Mouse (Mus musculus): ENCODE data around the gene Adgrd1. TPM values are rescaled to one million over a fixed set of nuclear protein-coding genes. Genes with fewer than 3 reads are reported as not detected.

Adgrd1 gene
- polyA plus RNA-seq (2012; rRNA removed) (2.0 and 2.2 TPM in 2 replicates), polyA plus RNA-seq (2014; fragmentation: Nextera tagmentation; extraction: Ambion mirVana) (1.0 and 1.9 TPM in 2 replicates)

GRCm38 (mm10) chr5:129096511-129096910, at the start of gene Adgrd1:
Gene Adgrd1 (plus strand): TSS chr5:129096750.
- no peak for ATAC-seq (ENCODE audit: low FRiP score, low read depth)
- Histone ChIP-seq H3K4me1 (ENCODE audit: control insufficient read depth, insufficient read depth, low read length) (no peaks in the 10 kb centered on the region), H3K27me3 (ENCODE audit: control insufficient read depth, insufficient read depth, low read length) (no peaks in the 10 kb centered on the region), H3K36me3 (ENCODE audit: control insufficient read depth, insufficient read depth, low read length) (no peaks in the 10 kb centered on the region), H3K4me2 (replicated peaks; ENCODE audit: low read depth, low read length, severe bottlenecking) (no peak within 1 kb of the TSS), H3K4me3 (replicated peaks; ENCODE audit: low read length) (no peak within 1 kb of the TSS), H3K9ac (ENCODE audit: low read depth, low read length, severe bottlenecking) (no peak within 1 kb of the TSS), H3K9me3 (ENCODE audit: control insufficient read depth, low read length) (no peaks in the 10 kb centered on the region), H3K27ac (replicated peaks; ENCODE audit: low read depth, low read length) (no peak within 1 kb of the TSS)
- peak; percentile 10 for DNase-seq (ENCODE audit: low spot score)
- 37% methylated on average over 6 of the region's 6 CpGs for WGBS
- TF ChIP-seq POLR2A (IDR thresholded peaks at IDR 0.05; ENCODE audit: borderline replicate concordance, extremely low read depth, insufficient read depth, insufficient read length), result no peak

GRCm38 (mm10) chr5:129049372-129049771, 47.2 kb upstream of the Adgrd1 start:
- no peaks in the 10 kb centered on the region for H3K36me3 ChIP-seq (ENCODE audit: control insufficient read depth, insufficient read depth, low read length)
- DNase-seq (ENCODE audit: low spot score) (no peak), ATAC-seq (ENCODE audit: low FRiP score, low read depth) (no peak)
- 71% methylated on average over 9 of the region's 9 CpGs for WGBS
- no peaks in the 10 kb centered on the region for H3K9me3 ChIP-seq (ENCODE audit: control insufficient read depth, low read length)
- no peaks in the 10 kb centered on the region for H3K27me3 ChIP-seq (ENCODE audit: control insufficient read depth, insufficient read depth, low read length)
- no peak overlapping the region for H3K4me3 ChIP-seq (replicated peaks; ENCODE audit: low read length)
- no peak overlapping the region for H3K4me2 ChIP-seq (replicated peaks; ENCODE audit: low read depth, low read length, severe bottlenecking)
- no peak overlapping the region for H3K27ac ChIP-seq (replicated peaks; ENCODE audit: low read depth, low read length)
- TF ChIP-seq POLR2A (IDR thresholded peaks at IDR 0.05; ENCODE audit: borderline replicate concordance, extremely low read depth, insufficient read depth, insufficient read length), result no peak
- H3K4me1 ChIP-seq (ENCODE audit: control insufficient read depth, insufficient read depth, low read length), result no peaks in the 10 kb centered on the region
- no peak overlapping the region for H3K9ac ChIP-seq (ENCODE audit: low read depth, low read length, severe bottlenecking)

GRCm38 (mm10) chr5:129051910-129052309, 44.6 kb upstream of the Adgrd1 start:
- no peaks in the 10 kb centered on the region for H3K36me3 ChIP-seq (ENCODE audit: control insufficient read depth, insufficient read depth, low read length)
- no peak for ATAC-seq (ENCODE audit: low FRiP score, low read depth)
- no peak for TF ChIP-seq POLR2A (IDR thresholded peaks at IDR 0.05; ENCODE audit: borderline replicate concordance, extremely low read depth, insufficient read depth, insufficient read length)
- H3K27me3 ChIP-seq (ENCODE audit: control insufficient read depth, insufficient read depth, low read length), result no peaks in the 10 kb centered on the region
- H3K9ac ChIP-seq (ENCODE audit: low read depth, low read length, severe bottlenecking), result no peak overlapping the region
- no peak overlapping the region for H3K4me3 ChIP-seq (replicated peaks; ENCODE audit: low read length)
- no peaks in the 10 kb centered on the region for H3K4me1 ChIP-seq (ENCODE audit: control insufficient read depth, insufficient read depth, low read length)
- H3K27ac ChIP-seq (replicated peaks; ENCODE audit: low read depth, low read length), result no peak overlapping the region
- DNase-seq (ENCODE audit: low spot score), result no peak
- WGBS, result 82% methylated on average over 3 of the region's 3 CpGs
- no peaks in the 10 kb centered on the region for H3K9me3 ChIP-seq (ENCODE audit: control insufficient read depth, low read length)
- H3K4me2 ChIP-seq (replicated peaks; ENCODE audit: low read depth, low read length, severe bottlenecking), result no peak overlapping the region

GRCm38 (mm10) chr5:129052636-129053355, 43.8 kb upstream of the Adgrd1 start:
- 40% methylated on average over 20 of the region's 20 CpGs for WGBS
- ATAC-seq (ENCODE audit: low FRiP score, low read depth) (no peak), DNase-seq (ENCODE audit: low spot score) (no peak)
- Histone ChIP-seq H3K4me2 (replicated peaks; ENCODE audit: low read depth, low read length, severe bottlenecking) (no peak overlapping the region), H3K4me3 (replicated peaks; ENCODE audit: low read length) (no peak overlapping the region), H3K27me3 (ENCODE audit: control insufficient read depth, insufficient read depth, low read length) (no peaks in the 10 kb centered on the region), H3K9ac (ENCODE audit: low read depth, low read length, severe bottlenecking) (no peak overlapping the region), H3K4me1 (ENCODE audit: control insufficient read depth, insufficient read depth, low read length) (no peaks in the 10 kb centered on the region), H3K27ac (replicated peaks; ENCODE audit: low read depth, low read length) (no peak overlapping the region), H3K36me3 (ENCODE audit: control insufficient read depth, insufficient read depth, low read length) (no peaks in the 10 kb centered on the region), H3K9me3 (ENCODE audit: control insufficient read depth, low read length) (no peaks in the 10 kb centered on the region)
- no peak for TF ChIP-seq POLR2A (IDR thresholded peaks at IDR 0.05; ENCODE audit: borderline replicate concordance, extremely low read depth, insufficient read depth, insufficient read length)

- H3K4me3 ChIP-seq (replicated peaks; ENCODE audit: low read length), result no peak overlapping the region
- no peaks in the 10 kb centered on the region for H3K4me1 ChIP-seq (ENCODE audit: control insufficient read depth, insufficient read depth, low read length)
- no peak overlapping the region for H3K9ac ChIP-seq (ENCODE audit: low read depth, low read length, severe bottlenecking)
- no peak overlapping the region for H3K4me2 ChIP-seq (replicated peaks; ENCODE audit: low read depth, low read length, severe bottlenecking)
- 67% methylated on average over 9 of the region's 9 CpGs for WGBS
- ATAC-seq (ENCODE audit: low FRiP score, low read depth), result no peak
- H3K9me3 ChIP-seq (ENCODE audit: control insufficient read depth, low read length), result no peaks in the 10 kb centered on the region
- DNase-seq (ENCODE audit: low spot score), result no peak
- no peak for TF ChIP-seq POLR2A (IDR thresholded peaks at IDR 0.05; ENCODE audit: borderline replicate concordance, extremely low read depth, insufficient read depth, insufficient read length)
- no peak overlapping the region for H3K27ac ChIP-seq (replicated peaks; ENCODE audit: low read depth, low read length)
- no peaks in the 10 kb centered on the region for H3K27me3 ChIP-seq (ENCODE audit: control insufficient read depth, insufficient read depth, low read length)
- H3K36me3 ChIP-seq (ENCODE audit: control insufficient read depth, insufficient read depth, low read length), result no peaks in the 10 kb centered on the region
Measured at GRCm38 (mm10) chr5:129054675-129055284, 41.8 kb upstream of the Adgrd1 start.
